Mouse (Mus musculus): ENCODE results near the gene Pign. TPM values are rescaled to one million over a fixed set of nuclear protein-coding genes. Genes with fewer than 3 reads are reported as not detected.

The Pign gene
- total and polyA plus RNA-seq, 3 experiments, result 23.9 to 59.9 (median 30.4) TPM

DNA sequence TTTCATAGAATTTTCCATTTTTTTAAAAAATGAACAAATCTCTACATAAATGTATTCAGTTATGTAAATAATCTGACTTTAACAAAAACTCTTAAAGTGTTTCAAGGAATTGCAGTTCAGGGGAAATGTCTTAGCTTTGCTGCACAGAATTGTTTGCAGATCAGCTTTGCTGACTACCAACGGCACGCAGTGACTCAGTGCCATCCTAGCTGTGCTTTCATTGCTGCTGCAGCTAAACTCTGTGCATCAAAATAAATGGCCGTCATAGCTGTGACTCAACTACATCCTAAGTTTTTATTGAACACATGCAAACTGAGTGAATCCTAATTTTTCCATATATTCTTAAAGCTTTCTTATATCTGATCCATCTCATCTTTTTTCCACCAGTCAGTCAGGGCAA lies 22.0 kb upstream of the Pign start:
- Histone ChIP-seq H3K79me2 (replicated peaks; ENCODE audit: control insufficient read depth, extremely low read depth, insufficient read depth, poor library complexity, severe bottlenecking) (peaks cover 4% of the 10 kb centered on the region), H3K9ac (ENCODE audit: insufficient read depth, low read depth) (no peak overlapping the region), H3K9me3 (replicated peaks; ENCODE audit: low read length) (no peaks in the 10 kb centered on the region), H3K27ac (ENCODE audit: insufficient read depth, low read depth) (no peak overlapping the region), H3K4me2 (ENCODE audit: insufficient read depth, low read depth, poor library complexity, severe bottlenecking) (no peak overlapping the region), H3K4me1 (ENCODE audit: control insufficient read depth in 1 of 2, insufficient read depth in 2 of 2) (peaks cover 0 to 8% of the 10 kb centered on the region in 2 experiments; a peak in 2 of 4 replicates), H3K27me3 (replicated peaks) (no peaks in the 10 kb centered on the region), H3K4me3 (replicated peaks in 1 of 3; ENCODE audit: low read depth in 2 of 3, low read length in 2 of 3, poor library complexity in 1 of 3) (no peak overlapping the region), H3K36me3 (replicated peaks in 1 of 2; ENCODE audit: control insufficient read depth in 1 of 2, insufficient read depth in 1 of 2, low read length in 1 of 2) (peaks cover 5 to 20% of the 10 kb centered on the region in 2 experiments)
- no peak for TF ChIP-seq RCOR1 (conservative IDR thresholded peaks at IDR 0.05; ENCODE audit: low read depth, low read length)
- TF ChIP-seq SIN3A (IDR thresholded peaks at IDR 0.05; ENCODE audit: low read length), result no peak
- TF ChIP-seq CHD1 (IDR thresholded peaks at IDR 0.05; ENCODE audit: low read depth, low read length), result no peak
- TF ChIP-seq PAX5 (IDR thresholded peaks at IDR 0.05; ENCODE audit: low read length), result no peak
- no peak for TF ChIP-seq POLR2A (IDR thresholded peaks at IDR 0.05; ENCODE audit: low read depth, low read length)
- TF ChIP-seq ZMIZ1 (IDR thresholded peaks at IDR 0.05; ENCODE audit: low read depth, low read length), result no peak
- no peak for TF ChIP-seq CTCF (conservative IDR thresholded peaks at IDR 0.05 in 1 of 2, IDR thresholded peaks at IDR 0.05 in 1 of 2; ENCODE audit: low read depth in 2 of 2, low read length in 2 of 2)
- no peak for TF ChIP-seq BHLHE40 (IDR thresholded peaks at IDR 0.05; ENCODE audit: low read depth, low read length)
- no peak for TF ChIP-seq GABPA (IDR thresholded peaks at IDR 0.05; ENCODE audit: insufficient replicate concordance, low read depth, low read length)
- TF ChIP-seq USF2 (conservative IDR thresholded peaks at IDR 0.05; ENCODE audit: low read depth, low read length), result no peak
- no peak for TF ChIP-seq EP300 (IDR thresholded peaks at IDR 0.05; ENCODE audit: low read length)
- no peak for TF ChIP-seq JUN (IDR thresholded peaks at IDR 0.05; ENCODE audit: insufficient read depth, low read depth, low read length)
- DNase-seq (ENCODE audit: extremely low read depth), result no peak
- in situ Hi-C loops (cut with MboI; ENCODE audit: low pct_ligation_motif_present, low pct_unique_long_range_greater_than_20kb, low sequenced_read_pairs), result no loop called here
- dilution Hi-C loops (cut with MboI; ENCODE audit: extremely low pct_ligation_motif_present, extremely low pct_unique_long_range_greater_than_20kb, low sequenced_read_pairs), result no loop called here

GRCm38 (mm10) chr1:105680587-105680986 lies 17.1 kb upstream of the Pign start:
- Histone ChIP-seq H3K9me3 (replicated peaks; ENCODE audit: low read length) (no peaks in the 10 kb centered on the region), H3K4me3 (replicated peaks in 1 of 3; ENCODE audit: low read depth in 2 of 3, low read length in 2 of 3, poor library complexity in 1 of 3) (no peak overlapping the region), H3K9ac (ENCODE audit: insufficient read depth, low read depth) (no peak overlapping the region), H3K27ac (ENCODE audit: insufficient read depth, low read depth) (no peak overlapping the region), H3K36me3 (replicated peaks in 1 of 2; ENCODE audit: control insufficient read depth in 1 of 2, insufficient read depth in 1 of 2, low read length in 1 of 2) (peaks cover 9 to 37% of the 10 kb centered on the region in 2 experiments), H3K79me2 (replicated peaks; ENCODE audit: control insufficient read depth, extremely low read depth, insufficient read depth, poor library complexity, severe bottlenecking) (peaks cover 10% of the 10 kb centered on the region), H3K4me2 (ENCODE audit: insufficient read depth, low read depth, poor library complexity, severe bottlenecking) (no peak overlapping the region), H3K27me3 (replicated peaks) (no peaks in the 10 kb centered on the region), H3K4me1 (ENCODE audit: control insufficient read depth in 1 of 2, insufficient read depth in 2 of 2) (peaks cover 0 to 12% of the 10 kb centered on the region in 2 experiments; a peak in 2 of 4 replicates)
- dilution Hi-C loops (cut with MboI; ENCODE audit: extremely low pct_ligation_motif_present, extremely low pct_unique_long_range_greater_than_20kb, low sequenced_read_pairs), result no loop called here
- DNase-seq (ENCODE audit: extremely low read depth), result peak; percentile 44
- no peak for TF ChIP-seq ZMIZ1 (IDR thresholded peaks at IDR 0.05; ENCODE audit: low read depth, low read length)
- no peak for TF ChIP-seq SIN3A (IDR thresholded peaks at IDR 0.05; ENCODE audit: low read length)
- TF ChIP-seq TCF12 (IDR thresholded peaks at IDR 0.05; ENCODE audit: low read depth, low read length), result no peak
- no peak for TF ChIP-seq MAX (IDR thresholded peaks at IDR 0.05; ENCODE audit: low read length)
- TF ChIP-seq CHD1 (IDR thresholded peaks at IDR 0.05; ENCODE audit: low read depth, low read length), result no peak
- TF ChIP-seq USF2 (conservative IDR thresholded peaks at IDR 0.05; ENCODE audit: low read depth, low read length), result no peak
- TF ChIP-seq EP300 (IDR thresholded peaks at IDR 0.05; ENCODE audit: low read length), result no peak
- TF ChIP-seq UBTF (IDR thresholded peaks at IDR 0.05; ENCODE audit: low read depth, low read length), result no peak
- TF ChIP-seq MYC (IDR thresholded peaks at IDR 0.05; ENCODE audit: low read depth, low read length), result no peak
- TF ChIP-seq KAT2A (IDR thresholded peaks at IDR 0.05; ENCODE audit: insufficient replicate concordance, low read length), result no peak
- no peak for TF ChIP-seq MXI1 (IDR thresholded peaks at IDR 0.05; ENCODE audit: low read depth, low read length)
- TF ChIP-seq ELF1 (IDR thresholded peaks at IDR 0.05; ENCODE audit: low read depth, low read length), result no peak
- TF ChIP-seq MAZ (IDR thresholded peaks at IDR 0.05; ENCODE audit: low read depth, low read length), result no peak
- TF ChIP-seq SMC3 (IDR thresholded peaks at IDR 0.05; ENCODE audit: low read depth, low read length), result peak; percentile 57
- peak; percentile 43 to 74; a peak in 3 of 4 replicates for TF ChIP-seq CTCF (conservative IDR thresholded peaks at IDR 0.05 in 1 of 2, IDR thresholded peaks at IDR 0.05 in 1 of 2; ENCODE audit: low read depth in 2 of 2, low read length in 2 of 2)
- TF ChIP-seq PAX5 (IDR thresholded peaks at IDR 0.05; ENCODE audit: low read length), result no peak
- no peak for TF ChIP-seq GABPA (IDR thresholded peaks at IDR 0.05; ENCODE audit: insufficient replicate concordance, low read depth, low read length)
- no peak for TF ChIP-seq POLR2A (IDR thresholded peaks at IDR 0.05; ENCODE audit: low read depth, low read length)
- peak; percentile 75 for TF ChIP-seq RAD21 (IDR thresholded peaks at IDR 0.05; ENCODE audit: low read depth, low read length)
- TF ChIP-seq NRF1 (IDR thresholded peaks at IDR 0.05; ENCODE audit: low read depth, low read length), result no peak
- no peak for TF ChIP-seq ZC3H11A (IDR thresholded peaks at IDR 0.05; ENCODE audit: low read depth, low read length)
- no peak for TF ChIP-seq ZNF384 (IDR thresholded peaks at IDR 0.05; ENCODE audit: low read depth, low read length)
- TF ChIP-seq HCFC1 (IDR thresholded peaks at IDR 0.05; ENCODE audit: low read depth, low read length), result no peak
- no peak for TF ChIP-seq CHD2 (IDR thresholded peaks at IDR 0.05; ENCODE audit: low read length)
- in situ Hi-C loops (cut with MboI; ENCODE audit: low pct_ligation_motif_present, low pct_unique_long_range_greater_than_20kb, low sequenced_read_pairs), result no loop called here
